Mouse (Mus musculus) CH12.LX (cell line): Measurements from ENCODE around the gene Zfp512. TPM values are rescaled to one million over a fixed set of nuclear protein-coding genes. Genes with fewer than 3 reads are reported as not detected.

Experiments
- DNase-seq: peaks from one replicate; pipeline ENCODE4 v3.0.0-alpha.2; 2013; ENCODE audit errors: extremely low read depth
- H3K27ac ChIP-seq: 2 replicates; pipeline ENCODE4 v1.5.1; 2012; ENCODE audit warnings: low read depth, mild to moderate bottlenecking, control low read depth, moderate library complexity; ENCODE audit not compliant: insufficient read depth
- H3K27me3 ChIP-seq: replicated peaks from 2 replicates; pipeline ENCODE3; 2012; ENCODE audit warnings: inconsistent platforms
- H3K36me3 ChIP-seq, 2 experiments: replicated peaks in 1 of 2; 2 replicates each; pipeline versions ENCODE3 to v1.6.1; 2012; ENCODE audit warnings: inconsistent platforms in 1 of 2, low read length in 1 of 2, mild to moderate bottlenecking in 1 of 2, mixed read lengths in 1 of 2, moderate library complexity in 1 of 2; ENCODE audit not compliant: control insufficient read depth in 1 of 2, insufficient read depth in 1 of 2
- H3K4me1 ChIP-seq, 2 experiments: 2 replicates each; pipeline ENCODE4 v1.6.1; 2012; ENCODE audit warnings: inconsistent platforms in 1 of 2, moderate library complexity in 1 of 2; ENCODE audit not compliant: insufficient read depth in 2 of 2, control insufficient read depth in 1 of 2
- H3K4me2 ChIP-seq: 2 replicates; pipeline ENCODE4 v1.6.1; 2012; ENCODE audit warnings: low read depth, mild to moderate bottlenecking, control low read depth; ENCODE audit not compliant: poor library complexity, insufficient read depth, severe bottlenecking
- H3K4me3 ChIP-seq, 3 experiments: fragments of 150-350 bp in 1 of 3; sonication (generic) in 1 of 3; replicated peaks in 1 of 3; 2 replicates each; pipeline versions ENCODE3 to v1.5.1; 2011 to 2012; ENCODE audit warnings: low read depth in 2 of 3, low read length in 2 of 3, mild to moderate bottlenecking in 2 of 3, moderate library complexity in 2 of 3, control low read depth in 1 of 3, improper control_type of control experiment in 1 of 3, inconsistent platforms in 1 of 3, mixed read lengths in 1 of 3; ENCODE audit not compliant: poor library complexity in 1 of 3
- H3K79me2 ChIP-seq: replicated peaks from 2 replicates; pipeline ENCODE4 v1.6.1; 2012; ENCODE audit warnings: mild to moderate bottlenecking, moderate library complexity; ENCODE audit not compliant: control insufficient read depth, poor library complexity, insufficient read depth, severe bottlenecking; ENCODE audit errors: extremely low read depth
- H3K9ac ChIP-seq: 2 replicates; pipeline ENCODE4 v1.6.1; 2012; ENCODE audit warnings: low read depth, mild to moderate bottlenecking, control low read depth, moderate library complexity; ENCODE audit not compliant: insufficient read depth
- H3K9me3 ChIP-seq: replicated peaks from 2 replicates; pipeline ENCODE3; 2012; ENCODE audit warnings: low read length, inconsistent platforms, mixed read lengths
- BHLHE40 ChIP-seq: IDR thresholded peaks from 2 replicates; pipeline ENCODE4 v1.6.1; 2011; ENCODE audit warnings: mild to moderate bottlenecking, low read depth, low read length, improper control_type of control experiment
- CHD1 ChIP-seq: IDR thresholded peaks from 2 replicates; pipeline ENCODE4 v1.6.1; 2012; ENCODE audit warnings: low read depth, low read length, improper control_type of control experiment, inconsistent platforms
- CHD2 ChIP-seq: IDR thresholded peaks from 2 replicates; pipeline ENCODE4 v1.6.1; 2011; ENCODE audit warnings: low read length, improper control_type of control experiment
- CTCF ChIP-seq, 2 experiments: IDR thresholded peaks in 1 of 2; conservative IDR thresholded peaks in 1 of 2; 2 replicates each; pipeline ENCODE4 v1.5.1; 2011 to 2012; ENCODE audit warnings: low read depth in 2 of 2, low read length in 2 of 2, improper control_type of control experiment in 1 of 2, inconsistent platforms in 1 of 2, mild to moderate bottlenecking in 1 of 2, moderate library complexity in 1 of 2
- EP300 ChIP-seq: IDR thresholded peaks from 2 replicates; pipeline ENCODE4 v1.6.1; 2011; ENCODE audit warnings: low read length, improper control_type of control experiment
- ETS1 ChIP-seq: conservative IDR thresholded peaks from 2 replicates; pipeline ENCODE4 v1.6.1; 2012; ENCODE audit warnings: low read depth, mild to moderate bottlenecking, inconsistent platforms, low read length, improper control_type of control experiment, moderate library complexity
- GABPA ChIP-seq: IDR thresholded peaks from 2 replicates; pipeline ENCODE4 v1.6.1; 2012; ENCODE audit warnings: low read depth, low read length, improper control_type of control experiment, inconsistent platforms; ENCODE audit not compliant: insufficient replicate concordance
- HCFC1 ChIP-seq: IDR thresholded peaks from 2 replicates; pipeline ENCODE4 v1.6.1; 2012; ENCODE audit warnings: low read depth, mild to moderate bottlenecking, inconsistent platforms, low read length, improper control_type of control experiment
- IRF4 ChIP-seq: IDR thresholded peaks from 2 replicates; pipeline ENCODE4 v1.6.1; 2014; ENCODE audit warnings: low read depth, mild to moderate bottlenecking, inconsistent platforms, low read length, improper control_type of control experiment
- JUN ChIP-seq: IDR thresholded peaks from 2 replicates; pipeline ENCODE4 v1.6.1; 2011; ENCODE audit warnings: low read depth, mild to moderate bottlenecking, low read length, improper control_type of control experiment, moderate library complexity; ENCODE audit not compliant: insufficient read depth
- JUND ChIP-seq: conservative IDR thresholded peaks from 2 replicates; pipeline ENCODE4 v1.6.1; 2011; ENCODE audit warnings: low read depth, low read length, improper control_type of control experiment
- MAFK ChIP-seq: IDR thresholded peaks from 2 replicates; pipeline ENCODE4 v1.6.1; 2011; ENCODE audit warnings: low read length, improper control_type of control experiment; ENCODE audit not compliant: insufficient replicate concordance
- MAX ChIP-seq: IDR thresholded peaks from 2 replicates; pipeline ENCODE4 v1.6.1; 2011; ENCODE audit warnings: low read length, improper control_type of control experiment
- MEF2A ChIP-seq: IDR thresholded peaks from 2 replicates; pipeline ENCODE4 v1.6.1; 2014; ENCODE audit warnings: low read depth, mild to moderate bottlenecking, inconsistent platforms, low read length, improper control_type of control experiment, borderline replicate concordance
- MXI1 ChIP-seq: IDR thresholded peaks from 2 replicates; pipeline ENCODE4 v1.6.1; 2011; ENCODE audit warnings: mild to moderate bottlenecking, low read depth, low read length, improper control_type of control experiment
- NELFE ChIP-seq: IDR thresholded peaks from 2 replicates; pipeline ENCODE4 v1.6.1; 2011; ENCODE audit warnings: low read depth, low read length, improper control_type of control experiment
- NRF1 ChIP-seq: IDR thresholded peaks from 2 replicates; pipeline ENCODE4 v1.6.1; 2014; ENCODE audit warnings: low read depth, mild to moderate bottlenecking, inconsistent platforms, low read length, improper control_type of control experiment, moderate library complexity
- PAX5 ChIP-seq: IDR thresholded peaks from 2 replicates; pipeline ENCODE4 v1.6.1; 2012; ENCODE audit warnings: low read length, inconsistent platforms, mixed read lengths
- POLR2A ChIP-seq: IDR thresholded peaks from 2 replicates; pipeline ENCODE4 v1.6.1; 2011; ENCODE audit warnings: low read depth, mild to moderate bottlenecking, improper control_type of control experiment, low read length
- POLR2AphosphoS2 ChIP-seq: IDR thresholded peaks from 2 replicates; pipeline ENCODE4 v1.6.1; 2011; ENCODE audit warnings: low read depth, low read length, improper control_type of control experiment
- RCOR1 ChIP-seq: conservative IDR thresholded peaks from 2 replicates; pipeline ENCODE4 v1.6.1; 2012; ENCODE audit warnings: low read depth, mild to moderate bottlenecking, inconsistent platforms, low read length, improper control_type of control experiment
- SIN3A ChIP-seq: IDR thresholded peaks from 2 replicates; pipeline ENCODE4 v1.6.1; 2012; ENCODE audit warnings: low read length, improper control_type of control experiment, inconsistent platforms
- TBP ChIP-seq: conservative IDR thresholded peaks from 2 replicates; pipeline ENCODE4 v1.6.1; 2011; ENCODE audit warnings: low read depth, low read length, improper control_type of control experiment
- TCF12 ChIP-seq: IDR thresholded peaks from 2 replicates; pipeline ENCODE4 v1.6.1; 2014; ENCODE audit warnings: low read depth, mild to moderate bottlenecking, inconsistent platforms, low read length, improper control_type of control experiment
- UBTF ChIP-seq: IDR thresholded peaks from 2 replicates; pipeline ENCODE4 v1.6.1; 2012; ENCODE audit warnings: low read depth, mild to moderate bottlenecking, inconsistent platforms, low read length, improper control_type of control experiment, moderate library complexity
- ZC3H11A ChIP-seq: IDR thresholded peaks from 2 replicates; pipeline ENCODE4 v1.6.1; 2012; ENCODE audit warnings: low read depth, mild to moderate bottlenecking, inconsistent platforms, low read length, improper control_type of control experiment
- ZMIZ1 ChIP-seq: IDR thresholded peaks from 2 replicates; pipeline ENCODE4 v1.6.1; 2012; ENCODE audit warnings: low read depth, mild to moderate bottlenecking, inconsistent platforms, low read length, improper control_type of control experiment
- ZNF384 ChIP-seq: IDR thresholded peaks from 2 replicates; pipeline ENCODE4 v1.6.1; 2012; ENCODE audit warnings: low read depth, low read length, improper control_type of control experiment, inconsistent platforms
- dilution Hi-C: fragments of 300-500 bp; cut with MboI; formaldehyde crosslinking; loops from 2 replicates; pipeline ENCODE4 v1.14.3; 2020; ENCODE audit warnings: low sequenced_read_pairs; ENCODE audit not compliant: extremely low pct_unique_long_range_greater_than_20kb, extremely low pct_ligation_motif_present
- in situ Hi-C: fragments of 300-500 bp; cut with MboI; formaldehyde crosslinking; loops from 3 replicates; pipeline ENCODE4 v1.14.3; 2019; ENCODE audit warnings: low sequenced_read_pairs, low pct_ligation_motif_present, low pct_unique_long_range_greater_than_20kb, mixed read lengths
- polyA plus RNA-seq: library from polyadenylated mRNA; unstranded; fragments of >175 nt; gene quantifications from 2 replicates; pipeline ENCODE4 v1.2.1, GENCODE M21; 2012; ENCODE audit warnings: low read depth; ENCODE audit not compliant: insufficient read length
- total RNA-seq, 2 experiments: library from RNA; depleted of rRNA; stranded (reverse); fragments of 300-350 nt in 1 of 2; fragments of >200 nt in 1 of 2; gene quantifications; 2 replicates each; pipeline ENCODE4 v1.2.3; 2012 to 2014

The Zfp512 gene
- total and polyA plus RNA-seq, 3 experiments = 16.5 to 17.2 (median 16.5) TPM

DNA sequence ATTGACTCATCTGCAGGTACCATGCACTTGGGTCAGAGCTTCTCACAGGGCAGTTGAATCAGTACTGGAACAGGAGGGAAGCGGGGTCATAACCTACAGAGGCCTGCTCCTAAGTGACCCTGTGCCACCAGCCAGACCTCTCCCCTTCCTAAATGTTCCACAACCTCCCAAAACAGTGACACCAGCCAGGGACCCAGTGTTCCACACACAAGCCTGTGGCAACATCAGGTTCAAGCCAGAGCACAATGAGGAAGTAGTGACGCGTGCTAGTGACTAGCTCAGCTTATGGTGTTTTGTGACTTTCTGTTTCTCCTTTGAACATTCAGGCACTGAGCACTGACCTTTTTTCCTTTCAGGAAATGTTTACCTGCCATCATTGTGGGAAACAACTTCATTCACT is 15.6 kb downstream of the Zfp512 start:
- H3K36me3 ChIP-seq = peaks cover 52 to 76% of the 10 kb centered on the region in 2 experiments
- H3K9me3 ChIP-seq = peaks cover 8% of the 10 kb centered on the region
- H3K9ac ChIP-seq = no peak overlapping the region
- H3K27ac ChIP-seq = no peak overlapping the region
- no peaks in the 10 kb centered on the region for H3K79me2 ChIP-seq
- no peak for TF ChIP-seq RCOR1
- no peak for TF ChIP-seq CHD1
- TF ChIP-seq CHD2 = no peak
- no peak for TF ChIP-seq ZMIZ1
- no peak for TF ChIP-seq ZNF384
- no peak for TF ChIP-seq JUND
- no peak for TF ChIP-seq UBTF
- no peak for TF ChIP-seq ETS1
- no peak for TF ChIP-seq POLR2AphosphoS2
- TF ChIP-seq PAX5 = no peak
- TF ChIP-seq NRF1 = no peak
- no peak for TF ChIP-seq MXI1
- no peak for TF ChIP-seq HCFC1
- TF ChIP-seq MAX = no peak
- no peak for TF ChIP-seq POLR2A
- TF ChIP-seq TBP = no peak
- TF ChIP-seq TCF12 = no peak
- peak; percentile 2 for DNase-seq
- H3K4me1 ChIP-seq = peaks cover 0 to 6% of the 10 kb centered on the region in 2 experiments; a peak in 1 of 4 replicates
- dilution Hi-C loops = no loop called here
- in situ Hi-C loops = no loop called here
- H3K4me3 ChIP-seq = no peak overlapping the region
- H3K4me2 ChIP-seq = no peak overlapping the region
- no peaks in the 10 kb centered on the region for H3K27me3 ChIP-seq

DNA sequence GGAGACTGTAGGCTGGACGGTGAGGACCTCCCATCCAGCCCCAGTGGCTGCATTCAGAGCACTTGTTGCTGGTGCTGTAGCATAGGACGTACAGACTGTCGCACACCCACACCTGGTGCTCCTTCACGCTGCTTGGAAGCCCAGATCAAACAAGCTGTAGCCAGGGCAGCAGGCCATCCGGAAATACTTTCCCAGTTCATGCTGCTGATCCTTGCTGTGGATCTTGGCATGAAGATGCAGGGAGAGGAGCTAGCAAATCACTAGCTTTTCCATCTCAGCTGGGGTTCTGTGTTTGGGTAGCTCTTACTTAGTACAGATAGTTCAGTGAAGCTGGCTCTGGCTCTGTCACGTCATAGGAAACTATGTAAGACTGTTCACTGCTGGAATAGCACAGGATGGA is 17.5 kb downstream of the Zfp512 start:
- no peak overlapping the region for H3K27ac ChIP-seq
- peaks cover 8% of the 10 kb centered on the region for H3K9me3 ChIP-seq
- dilution Hi-C loops (no loop called here), in situ Hi-C loops (no loop called here)
- no peak overlapping the region for H3K4me2 ChIP-seq
- TF ChIP-seq ZC3H11A = no peak
- no peak for TF ChIP-seq CTCF (conservative IDR thresholded peaks at IDR 0.05 in 1 of 2, IDR thresholded peaks at IDR 0.05 in 1 of 2; ENCODE audit: low read depth in 2 of 2, low read length in 2 of 2)
- TF ChIP-seq RCOR1 = no peak
- TF ChIP-seq NELFE = no peak
- no peak for TF ChIP-seq ETS1
- TF ChIP-seq CHD1 = no peak
- no peak for TF ChIP-seq IRF4
- no peak for TF ChIP-seq GABPA
- no peak for TF ChIP-seq MAFK
- TF ChIP-seq EP300 = no peak
- no peak for TF ChIP-seq SIN3A
- no peak for TF ChIP-seq JUN
- no peak for TF ChIP-seq BHLHE40
- TF ChIP-seq TBP = no peak
- no peak for TF ChIP-seq POLR2AphosphoS2
- TF ChIP-seq UBTF = no peak
- no peak for TF ChIP-seq TCF12
- TF ChIP-seq MEF2A = no peak
- TF ChIP-seq MXI1 = no peak
- no peak for TF ChIP-seq NRF1
- no peaks in the 10 kb centered on the region for H3K79me2 ChIP-seq
- H3K36me3 ChIP-seq = peaks cover 70 to 93% of the 10 kb centered on the region in 2 experiments
- peaks cover 0 to 6% of the 10 kb centered on the region in 2 experiments; a peak in 1 of 4 replicates for H3K4me1 ChIP-seq
- no peak for DNase-seq
- H3K27me3 ChIP-seq = no peaks in the 10 kb centered on the region
- H3K9ac ChIP-seq = no peak overlapping the region
- H3K4me3 ChIP-seq = no peak overlapping the region
